Mouse (Mus musculus) ES-E14 (cell line): Measurements from ENCODE around the gene Il16. TPM values are rescaled to one million over a fixed set of nuclear protein-coding genes. Genes with fewer than 3 reads are reported as not detected.
"Not testable (repeated sequence)": the region's sequence is repeated elsewhere in the genome, so short reads cannot be mapped to it uniquely, and the experiment has no call there.

ENCODE experiments used
- DNase-seq: peaks from one replicate; pipeline ENCODE4 v3.0.0-alpha.2; 2013; ENCODE audit warnings: low read depth, low spot score
- H3K27ac ChIP-seq: 2 replicates; pipeline ENCODE4 v1.5.1; 2012; ENCODE audit warnings: low read depth, mild to moderate bottlenecking, low read length, moderate library complexity, mixed read lengths; ENCODE audit not compliant: poor library complexity, insufficient read depth, severe bottlenecking
- H3K36me3 ChIP-seq: 2 replicates; pipeline ENCODE4 v1.6.1; 2012; ENCODE audit warnings: mild to moderate bottlenecking, low read length, moderate library complexity, mixed read lengths; ENCODE audit not compliant: control insufficient read depth, poor library complexity, insufficient read depth, severe bottlenecking
- H3K4me1 ChIP-seq, 2 experiments: fragments of 150-350 bp in 1 of 2; sonication (generic) in 1 of 2; 2 replicates each; pipeline ENCODE4 v1.6.1; 2012; ENCODE audit warnings: low read length in 2 of 2, mild to moderate bottlenecking in 1 of 2, mixed read lengths in 1 of 2; ENCODE audit not compliant: control insufficient read depth in 2 of 2, insufficient read depth in 2 of 2, poor library complexity in 1 of 2
- H3K4me3 ChIP-seq, 2 experiments: fragments of 150-350 bp in 1 of 2; sonication (generic) in 1 of 2; 2 replicates each; pipeline ENCODE4 v1.5.1; 2012; ENCODE audit warnings: low read length in 2 of 2, low read depth in 1 of 2, mild to moderate bottlenecking in 1 of 2, mixed read lengths in 1 of 2; ENCODE audit not compliant: insufficient read depth in 1 of 2, poor library complexity in 1 of 2, severe bottlenecking in 1 of 2
- H3K9ac ChIP-seq: 2 replicates; pipeline ENCODE4 v1.6.1; 2012; ENCODE audit warnings: low read depth, mild to moderate bottlenecking, low read length, mixed read lengths; ENCODE audit not compliant: poor library complexity, insufficient read depth, severe bottlenecking
- H3K9me3 ChIP-seq: fragments of 150-350 bp; sonication (generic); 2 replicates; pipeline ENCODE4 v1.6.1; 2012; ENCODE audit warnings: low read depth, mild to moderate bottlenecking, low read length; ENCODE audit not compliant: control insufficient read depth, insufficient read depth
- CHD2 ChIP-seq: IDR thresholded peaks from 2 replicates; pipeline ENCODE4 v1.6.1; 2014; ENCODE audit warnings: mild to moderate bottlenecking, low read depth, low read length, inconsistent platforms
- HCFC1 ChIP-seq: IDR thresholded peaks from 2 replicates; pipeline ENCODE4 v1.6.1; 2012; ENCODE audit warnings: low read length, inconsistent platforms, borderline replicate concordance; ENCODE audit not compliant: insufficient read depth
- MAFK ChIP-seq: IDR thresholded peaks from 2 replicates; pipeline ENCODE4 v1.6.1; 2014; ENCODE audit warnings: mild to moderate bottlenecking, low read depth, low read length, inconsistent platforms; ENCODE audit not compliant: insufficient read depth
- ZC3H11A ChIP-seq: IDR thresholded peaks from 2 replicates; pipeline ENCODE4 v1.6.1; 2012; ENCODE audit warnings: low read depth, mild to moderate bottlenecking, inconsistent platforms, low read length, borderline replicate concordance
- ZNF384 ChIP-seq: IDR thresholded peaks from 2 replicates; pipeline ENCODE4 v1.6.1; 2012; ENCODE audit warnings: low read depth, low read length, inconsistent platforms
- in situ Hi-C, 2 experiments: fragments of 600-800 bp; cut with MboI; formaldehyde crosslinking; loops; one replicate each; pipeline ENCODE4 v1.15.1; 2025; ENCODE audit warnings: low sequenced_read_pairs in 2 of 2, inconsistent platforms in 1 of 2; ENCODE audit not compliant: unreplicated experiment in 2 of 2
- total RNA-seq: library from RNA; depleted of rRNA; stranded (reverse); fragments of 300-350 nt; gene quantifications from 2 replicates; pipeline ENCODE4 v1.2.3, GENCODE M21; 2012

The Il16 gene
- total RNA-seq, 1 experiment: 0.36 TPM

- no peak for DNase-seq
- Histone ChIP-seq H3K27ac (no peak overlapping the region), H3K9ac (no peak overlapping the region), H3K4me1 (no peaks in the 10 kb centered on the region), H3K9me3 (no peaks in the 10 kb centered on the region), H3K4me3 (no peak overlapping the region), H3K36me3 (no peaks in the 10 kb centered on the region)
- in situ Hi-C loops: no loop called here
- TF ChIP-seq ZC3H11A (no peak), ZNF384 (no peak), MAFK (no peak), HCFC1 (no peak), CHD2 (no peak)
Measured at GRCm38 (mm10) chr7:83722485-83722884, 23.0 kb downstream of the Il16 start.

- Histone ChIP-seq H3K4me3 (no peak overlapping the region), H3K36me3 (no peaks in the 10 kb centered on the region), H3K9me3 (no peaks in the 10 kb centered on the region), H3K9ac (no peak overlapping the region), H3K27ac (no peak overlapping the region), H3K4me1 (no peaks in the 10 kb centered on the region)
- no peak for DNase-seq
- in situ Hi-C loops: no loop called here
- TF ChIP-seq ZNF384 (no peak), CHD2 (no peak), HCFC1 (no peak), ZC3H11A (no peak), MAFK (no peak)
Measured at GRCm38 (mm10) chr7:83720231-83720630, 25.3 kb downstream of the Il16 start.

GRCm38 (mm10) chr7:83717021-83717725, 28.4 kb downstream of the Il16 start:
- TF ChIP-seq ZNF384: no peak
- Histone ChIP-seq H3K36me3 (no peaks in the 10 kb centered on the region), H3K9me3 (no peaks in the 10 kb centered on the region), H3K27ac (no peak overlapping the region), H3K9ac (no peak overlapping the region), H3K4me1 (no peaks in the 10 kb centered on the region), H3K4me3 (no peak overlapping the region)
- in situ Hi-C loops: no loop called here
- DNase-seq: no peak

- no peaks in the 10 kb centered on the region for H3K9me3 ChIP-seq
- TF ChIP-seq ZNF384 (no peak), MAFK (no peak), HCFC1 (no peak), ZC3H11A (no peak), CHD2 (no peak)
- H3K27ac ChIP-seq: no peak overlapping the region
- H3K36me3 ChIP-seq: no peaks in the 10 kb centered on the region
- no peak overlapping the region for H3K4me3 ChIP-seq
- DNase-seq: no peak
- H3K4me1 ChIP-seq: no peaks in the 10 kb centered on the region
- in situ Hi-C loops: no loop called here
- no peak overlapping the region for H3K9ac ChIP-seq
Measured at GRCm38 (mm10) chr7:83713639-83714038, 31.9 kb downstream of the Il16 start.

GRCm38 (mm10) chr7:83711676-83712259, 33.8 kb downstream of the Il16 start:
- in situ Hi-C loops, H3K9ac ChIP-seq, H3K27ac ChIP-seq, H3K4me3 ChIP-seq, DNase-seq, H3K4me1 ChIP-seq, H3K36me3 ChIP-seq, H3K9me3 ChIP-seq: not testable (repeated sequence)
